Mouse (Mus musculus) neural tube, embryonic 15.5 days (tissue): Measurements from ENCODE around the gene 4930402H24Rik. TPM values are rescaled to one million over a fixed set of nuclear protein-coding genes. Genes with fewer than 3 reads are reported as not detected.
"Not testable (repeated sequence)": the region's sequence is repeated elsewhere in the genome, so short reads cannot be mapped to it uniquely, and the experiment has no call there.

Experiments
- ATAC-seq: fragments of 200-750 bp; cut with Nextera tagmentation; 2 replicates; pipeline ENCODE4 v1.8.0; 2017; ENCODE audit warnings: mild to moderate bottlenecking, moderate TSS enrichment, moderate library complexity; ENCODE audit not compliant: low FRiP score
- H3K27ac ChIP-seq: fragments of 300-500 bp; sonication (generic); replicated peaks from 2 replicates; pipeline ENCODE4 v1.5.1; 2015; ENCODE audit warnings: mild to moderate bottlenecking, inconsistent platforms
- H3K27me3 ChIP-seq: fragments of 300-500 bp; sonication (generic); replicated peaks from 2 replicates; pipeline ENCODE4 v1.6.1; 2015; ENCODE audit warnings: inconsistent platforms
- H3K36me3 ChIP-seq: fragments of 300-500 bp; sonication (generic); 2 replicates; pipeline ENCODE4 v1.6.1; 2015; ENCODE audit warnings: inconsistent platforms
- H3K4me1 ChIP-seq: fragments of 300-500 bp; sonication (generic); 2 replicates; pipeline ENCODE4 v1.6.1; 2015; ENCODE audit warnings: inconsistent platforms
- H3K4me2 ChIP-seq: fragments of 300-500 bp; sonication (generic); 2 replicates; pipeline ENCODE4 v1.6.1; 2015; ENCODE audit warnings: inconsistent platforms, mild to moderate bottlenecking, moderate library complexity
- H3K4me3 ChIP-seq: fragments of 300-500 bp; sonication (generic); replicated peaks from 2 replicates; pipeline ENCODE4 v1.5.1; 2015; ENCODE audit warnings: mild to moderate bottlenecking, inconsistent platforms
- H3K9ac ChIP-seq: fragments of 300-500 bp; sonication (generic); replicated peaks from 2 replicates; pipeline ENCODE4 v1.6.1; 2015; ENCODE audit warnings: mild to moderate bottlenecking, inconsistent platforms
- H3K9me3 ChIP-seq: fragments of 300-500 bp; sonication (generic); replicated peaks from 2 replicates; pipeline ENCODE4 v1.6.1; 2016; ENCODE audit warnings: inconsistent platforms
- WGBS: fragments of 180-500 bp; shearing (Covaris S2); methylation state at CpG from one replicate; pipeline ENCODE4 v1.1.7; 2015; ENCODE audit warnings: mixed read lengths; 5-methylcytosine and 5-hydroxymethylcytosine counted together
- polyA plus RNA-seq: library from polyadenylated mRNA; unstranded; fragments of >200 nt; fragmentation: Nextera tagmentation; extraction: Ambion mirVana; gene quantifications from 2 replicates; pipeline ENCODE4 v1.2.1, GENCODE M21; 2015

The 4930402H24Rik gene
- polyA plus RNA-seq, 1 experiment from 2014 or later, result 85.3 TPM

DNA sequence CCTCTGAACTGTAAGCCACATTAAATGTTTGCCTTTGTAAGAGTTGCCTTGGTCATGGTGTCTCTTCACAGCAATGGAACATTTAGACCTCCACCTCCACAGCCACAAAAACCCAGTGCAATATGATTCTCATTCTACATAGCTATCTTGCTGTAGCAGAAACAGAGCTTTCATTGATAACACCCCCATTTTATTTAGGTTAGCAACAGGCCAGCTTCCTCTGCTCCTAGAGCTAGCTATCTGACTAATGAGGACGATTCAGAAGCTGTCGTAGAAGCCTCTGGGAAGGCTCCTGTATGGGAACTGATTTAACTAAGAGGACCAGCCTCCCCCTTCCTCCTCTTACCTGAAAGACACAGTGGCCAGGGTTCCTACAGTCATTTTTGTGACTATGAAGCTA is 74.2 kb downstream of the 4930402H24Rik start:
- Histone ChIP-seq H3K36me3 (peaks cover 13% of the 10 kb centered on the region), H3K4me1 (peaks cover 32% of the 10 kb centered on the region), H3K4me2 (no peak overlapping the region), H3K4me3 (no peak overlapping the region), H3K27me3 (no peaks in the 10 kb centered on the region), H3K9me3 (no peaks in the 10 kb centered on the region), H3K27ac (no peak overlapping the region), H3K9ac (no peak overlapping the region)
- ATAC-seq, result no peak
- 78% methylated on average over 2 of the region's 2 CpGs for WGBS

- peaks cover 12% of the 10 kb centered on the region; the same call in 1 of the 2 replicates for H3K36me3 ChIP-seq
Observed at GRCm38 (mm10) chr2:130830236-130830635, 76.0 kb downstream of the 4930402H24Rik start.

DNA sequence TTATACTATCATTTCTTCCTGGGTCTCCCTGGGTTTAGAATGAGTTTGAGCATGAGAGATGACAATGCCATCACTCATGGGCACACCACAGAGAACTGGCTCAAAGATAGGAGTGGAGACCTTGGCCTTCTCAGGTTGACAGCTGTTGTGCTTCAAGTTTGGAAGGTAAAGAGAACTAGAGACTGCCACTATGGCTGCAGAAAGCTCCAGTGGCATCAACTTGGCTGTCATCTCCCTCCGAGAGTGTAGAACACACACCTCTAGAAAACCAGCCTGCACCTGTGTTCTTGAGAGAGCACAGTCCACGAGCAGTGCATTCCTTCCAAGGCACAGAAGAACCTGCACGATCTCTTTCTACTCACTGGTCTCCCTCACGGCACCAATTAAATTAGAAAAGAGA is 76.7 kb downstream of the 4930402H24Rik start:
- Histone ChIP-seq H3K9ac (no peak overlapping the region), H3K9me3 (no peaks in the 10 kb centered on the region), H3K4me2 (no peak overlapping the region), H3K27ac (no peak overlapping the region), H3K36me3 (peaks cover 12% of the 10 kb centered on the region; the same call in 1 of the 2 replicates), H3K27me3 (no peaks in the 10 kb centered on the region), H3K4me3 (no peak overlapping the region), H3K4me1 (peaks cover 12% of the 10 kb centered on the region)
- no peak for ATAC-seq
- WGBS, result 93% methylated on average over 4 of the region's 4 CpGs

More at GRCm38 (mm10) chr2:130830236-130830635, 76.0 kb downstream of the 4930402H24Rik start:
- Histone ChIP-seq H3K9ac (no peak overlapping the region), H3K4me2 (no peak overlapping the region), H3K27me3 (no peaks in the 10 kb centered on the region), H3K4me3 (no peak overlapping the region), H3K4me1 (peaks cover 18% of the 10 kb centered on the region), H3K9me3 (no peaks in the 10 kb centered on the region), H3K27ac (no peak overlapping the region)
- ATAC-seq, result no peak
- 90% methylated on average over 3 of the region's 3 CpGs for WGBS

DNA sequence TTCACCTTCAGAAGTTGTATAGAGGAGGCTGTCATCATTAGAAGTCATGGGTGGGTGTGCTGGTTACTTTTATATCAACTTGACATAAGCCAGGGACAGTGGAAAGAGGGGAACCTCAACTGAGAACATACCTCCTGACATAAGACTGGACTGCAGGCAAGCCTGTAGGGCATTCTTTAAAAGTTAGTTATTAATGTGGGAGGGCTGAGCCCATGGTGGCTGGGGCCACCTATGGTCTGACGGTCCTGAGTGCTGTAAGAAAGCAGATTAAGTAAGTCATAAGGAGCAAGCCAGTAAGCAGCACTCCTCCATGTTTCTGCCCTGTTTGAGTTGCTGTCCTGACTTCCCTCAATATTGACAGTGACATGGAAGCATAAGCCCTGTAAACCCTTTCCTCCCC is 77.5 kb downstream of the 4930402H24Rik start:
- Histone ChIP-seq H3K4me2 (no peak overlapping the region), H3K4me3 (no peak overlapping the region), H3K27me3 (no peaks in the 10 kb centered on the region), H3K27ac (0 out of 2 replicates have a peak overlapping the region, but pooled peaks have one; percentile 35), H3K9me3 (no peaks in the 10 kb centered on the region), H3K4me1 (peaks cover 9% of the 10 kb centered on the region), H3K9ac (no peak overlapping the region), H3K36me3 (peaks cover 12% of the 10 kb centered on the region; the same call in 1 of the 2 replicates)
- no peak for ATAC-seq
- 100% methylated on average over 1 of the region's 1 CpGs for WGBS

- H3K27me3 ChIP-seq, H3K4me3 ChIP-seq, H3K4me2 ChIP-seq, H3K4me1 ChIP-seq, H3K9me3 ChIP-seq, H3K9ac ChIP-seq, ATAC-seq: not testable (repeated sequence)
- 0 out of 2 replicates have a peak overlapping the region, but pooled peaks have one; percentile 33 for H3K27ac ChIP-seq
- peaks cover 12% of the 10 kb centered on the region; the same call in 1 of the 2 replicates for H3K36me3 ChIP-seq
- 93% methylated on average over 3 of the region's 3 CpGs for WGBS
Observed at GRCm38 (mm10) chr2:130828066-130828465, 78.1 kb downstream of the 4930402H24Rik start.

DNA sequence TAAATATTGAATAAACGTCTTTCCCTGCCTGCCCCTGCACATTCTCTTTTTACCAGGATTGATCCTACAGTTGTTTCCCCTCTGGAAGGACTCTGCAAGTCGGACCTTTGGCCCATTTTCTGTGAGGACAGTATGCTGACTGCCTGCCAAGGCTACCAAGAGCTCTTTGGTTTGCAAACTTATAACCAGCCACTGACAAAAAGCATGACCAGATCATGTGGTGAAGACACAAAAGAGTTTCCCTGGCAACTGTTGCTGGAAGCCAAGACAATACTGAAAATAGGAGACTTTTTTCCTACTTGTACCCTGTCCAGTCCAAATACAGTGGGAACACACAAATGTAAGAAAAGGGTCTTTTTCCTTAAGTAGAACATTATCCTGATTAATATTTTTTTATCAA is 78.8 kb downstream of the 4930402H24Rik start:
- Histone ChIP-seq H3K36me3 (peaks cover 12% of the 10 kb centered on the region; the same call in 1 of the 2 replicates), H3K9me3 (no peaks in the 10 kb centered on the region), H3K9ac (no peak overlapping the region), H3K27ac (no peak overlapping the region), H3K4me1 (no peaks in the 10 kb centered on the region), H3K4me3 (no peak overlapping the region), H3K27me3 (no peaks in the 10 kb centered on the region), H3K4me2 (no peak overlapping the region)
- 32% methylated on average over 2 of the region's 2 CpGs for WGBS
- ATAC-seq, result peak; percentile 56; the same call in 1 of the 2 replicates

DNA sequence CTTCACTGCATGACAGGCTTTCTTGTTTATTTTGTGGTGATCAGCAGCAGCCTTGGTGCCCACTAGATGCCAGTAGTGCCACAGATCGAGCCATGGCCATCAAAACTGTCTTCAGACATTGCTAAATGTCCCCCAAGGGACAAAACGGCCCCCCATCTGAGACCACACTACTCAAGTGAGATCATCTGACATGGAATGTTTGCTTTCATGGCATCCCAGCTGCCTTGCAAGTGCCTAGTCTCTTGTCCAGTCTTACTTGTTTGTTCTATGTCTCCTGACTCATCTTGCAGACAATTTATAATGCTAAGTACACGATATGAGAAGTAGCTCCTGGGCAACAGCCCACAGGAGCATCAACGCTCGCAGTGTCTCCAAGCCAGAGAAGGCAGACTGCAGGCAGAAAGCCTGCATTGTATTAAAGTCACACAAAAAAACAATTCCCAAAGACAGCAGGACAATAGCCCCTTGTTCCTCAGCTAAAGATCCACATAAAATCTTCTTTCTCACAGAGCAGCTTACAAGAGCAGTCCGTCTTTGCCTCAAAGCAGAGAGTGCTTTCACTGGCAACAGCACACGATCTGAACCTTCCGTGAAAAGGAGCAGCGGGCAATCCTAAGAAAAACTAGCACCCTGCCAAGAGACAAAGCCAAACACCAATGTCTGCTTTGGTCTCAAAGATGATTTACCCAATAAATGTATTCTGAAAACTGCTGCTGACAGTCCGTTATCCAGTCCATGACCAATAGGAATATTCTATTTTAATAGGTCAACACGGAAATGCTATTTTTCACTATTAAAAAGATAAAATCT is 87.2 kb downstream of the 4930402H24Rik start:
- Histone ChIP-seq H3K4me1 (no peaks in the 10 kb centered on the region), H3K9me3 (no peaks in the 10 kb centered on the region), H3K9ac (no peak overlapping the region), H3K27ac (peak overlapping the region; percentile 73), H3K4me3 (no peak overlapping the region), H3K4me2 (no peak overlapping the region), H3K27me3 (no peaks in the 10 kb centered on the region), H3K36me3 (peaks cover 43% of the 10 kb centered on the region)
- peak; percentile 56; the same call in 1 of the 2 replicates for ATAC-seq
- 20% methylated on average over 11 of the region's 11 CpGs for WGBS

DNA sequence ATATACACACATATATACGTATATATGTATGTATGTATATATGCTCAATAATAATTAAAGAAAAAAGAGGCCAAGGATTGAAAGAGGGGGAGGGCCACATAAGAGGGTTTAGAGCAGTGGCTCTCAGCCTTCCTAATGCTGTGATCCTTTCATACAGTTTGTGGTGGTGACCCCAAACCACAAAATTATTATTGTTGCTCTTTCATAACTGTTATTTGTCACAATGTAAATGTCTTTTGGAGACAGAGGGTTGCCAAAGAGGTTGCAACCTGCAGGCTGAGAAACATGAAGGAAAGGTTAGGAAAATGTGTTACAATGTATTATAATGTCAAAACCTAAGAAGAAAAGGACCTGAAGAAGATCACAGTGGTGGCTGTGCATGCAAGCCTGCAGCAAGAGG is 88.3 kb downstream of the 4930402H24Rik start:
- Histone ChIP-seq H3K27me3 (no peaks in the 10 kb centered on the region), H3K9ac (no peak overlapping the region), H3K27ac (no peak overlapping the region), H3K36me3 (peaks cover 54% of the 10 kb centered on the region), H3K4me3 (no peak overlapping the region), H3K9me3 (no peaks in the 10 kb centered on the region), H3K4me2 (no peak overlapping the region), H3K4me1 (no peaks in the 10 kb centered on the region)
- 89% methylated on average over 1 of the region's 1 CpGs for WGBS
- ATAC-seq, result no peak

DNA sequence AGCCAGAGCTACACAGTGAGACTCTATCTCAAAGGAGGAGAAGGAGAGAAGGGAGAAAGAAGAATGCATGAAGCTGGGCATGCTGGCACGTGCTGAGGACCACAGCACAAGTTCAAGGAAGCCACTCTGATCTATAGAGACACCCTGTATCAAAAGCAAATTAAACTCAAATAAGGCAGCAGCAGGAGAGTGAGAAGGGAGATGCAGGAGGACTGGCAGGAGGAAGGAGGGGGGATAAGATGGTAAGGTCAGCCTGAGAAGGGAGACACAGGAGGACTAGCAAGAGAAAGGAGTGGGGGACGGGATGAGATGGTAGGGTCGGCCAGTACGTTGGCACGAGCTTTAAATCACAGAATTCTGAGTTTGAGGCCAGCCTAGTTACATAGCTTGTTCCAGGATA is 90.0 kb downstream of the 4930402H24Rik start:
- Histone ChIP-seq H3K4me2 (no peak overlapping the region), H3K9me3 (no peaks in the 10 kb centered on the region), H3K4me3 (no peak overlapping the region), H3K27me3 (no peaks in the 10 kb centered on the region), H3K27ac (no peak overlapping the region), H3K4me1 (no peaks in the 10 kb centered on the region), H3K36me3 (peaks cover 63% of the 10 kb centered on the region), H3K9ac (no peak overlapping the region)
- no peak for ATAC-seq
- 89% methylated on average over 5 of the region's 5 CpGs for WGBS

DNA sequence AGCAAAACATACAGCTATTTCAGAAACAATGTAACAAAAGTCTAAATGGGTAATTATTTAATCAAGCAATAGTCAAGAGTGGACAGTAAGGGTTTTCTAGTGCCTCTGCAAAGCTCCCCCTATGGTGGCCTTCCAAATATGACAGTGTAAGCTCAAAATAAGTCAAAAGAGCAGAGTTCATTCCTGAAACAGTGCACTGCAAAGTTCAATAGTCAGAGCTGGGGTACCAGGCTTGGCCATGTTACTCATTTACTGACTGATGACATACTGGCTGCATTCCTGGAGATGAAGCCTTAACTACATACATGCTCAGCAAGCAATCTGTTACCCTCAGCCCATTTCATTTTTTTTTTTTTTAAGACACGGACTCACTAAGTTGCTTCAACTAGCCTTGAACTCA is 91.7 kb downstream of the 4930402H24Rik start:
- ATAC-seq, result no peak
- H3K4me2 ChIP-seq, result no peak overlapping the region
- no peaks in the 10 kb centered on the region for H3K9me3 ChIP-seq
- H3K27ac ChIP-seq, result no peak overlapping the region
- no peak overlapping the region for H3K9ac ChIP-seq
- 86% methylated on average over 1 of the region's 1 CpGs for WGBS
- H3K4me1 ChIP-seq, result no peaks in the 10 kb centered on the region
- no peak overlapping the region for H3K4me3 ChIP-seq
- H3K36me3 ChIP-seq, result peaks cover 64% of the 10 kb centered on the region
- H3K27me3 ChIP-seq, result no peaks in the 10 kb centered on the region

DNA sequence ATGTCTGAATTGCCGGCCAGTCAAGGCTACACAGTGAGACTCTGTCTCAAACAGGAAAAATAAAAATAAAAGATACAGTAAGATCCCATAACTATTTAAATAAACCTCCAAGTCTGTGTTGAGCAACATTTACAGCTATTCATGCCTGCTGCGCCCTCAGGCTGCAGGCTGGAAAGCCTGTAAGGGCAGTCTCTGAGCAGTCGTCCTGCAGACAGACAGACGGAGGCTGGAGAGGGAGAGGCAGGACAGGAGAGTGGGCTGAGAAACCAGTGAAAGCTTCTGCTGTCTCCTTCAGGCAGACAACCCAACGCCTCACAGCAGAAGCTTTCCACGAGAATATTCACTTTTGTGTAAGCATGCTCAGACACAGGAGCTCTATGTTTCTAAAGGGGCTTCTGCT is 92.5 kb downstream of the 4930402H24Rik start:
- no peak overlapping the region for H3K4me2 ChIP-seq
- H3K4me1 ChIP-seq, result no peaks in the 10 kb centered on the region
- H3K9ac ChIP-seq, result no peak overlapping the region
- WGBS, result 84% methylated on average over 6 of the region's 6 CpGs
- H3K4me3 ChIP-seq, result no peak overlapping the region
- ATAC-seq, result no peak
- H3K27ac ChIP-seq, result no peak overlapping the region
- H3K36me3 ChIP-seq, result peaks cover 65% of the 10 kb centered on the region
- H3K9me3 ChIP-seq, result no peaks in the 10 kb centered on the region
- H3K27me3 ChIP-seq, result no peaks in the 10 kb centered on the region

DNA sequence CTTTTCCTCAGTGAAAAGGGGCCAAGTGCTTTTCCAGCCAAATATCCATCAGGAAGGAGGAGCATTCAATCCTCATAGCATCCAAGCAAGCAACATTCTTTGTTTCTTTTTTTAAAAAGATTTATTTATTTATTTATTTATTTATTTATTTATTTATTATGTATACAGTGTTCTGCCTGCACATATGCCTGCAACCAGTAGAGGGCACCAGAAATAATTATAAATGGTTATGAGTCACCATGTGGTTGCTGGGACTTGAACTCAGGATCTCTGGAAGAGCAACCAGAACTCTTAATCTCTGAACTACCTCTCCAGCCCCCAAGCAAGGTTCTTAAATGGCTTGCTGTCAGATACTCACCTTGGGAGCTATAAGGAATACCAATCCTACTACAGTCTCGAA is 93.7 kb downstream of the 4930402H24Rik start:
- H3K9me3 ChIP-seq, result no peaks in the 10 kb centered on the region
- ATAC-seq, result no peak
- peaks cover 76% of the 10 kb centered on the region for H3K36me3 ChIP-seq
- H3K4me1 ChIP-seq, result no peaks in the 10 kb centered on the region
- H3K27me3 ChIP-seq, result no peaks in the 10 kb centered on the region
- H3K27ac ChIP-seq, result no peak overlapping the region
- no peak overlapping the region for H3K4me2 ChIP-seq
- 100% methylated on average over 1 of the region's 1 CpGs for WGBS
- H3K9ac ChIP-seq, result no peak overlapping the region
- no peak overlapping the region for H3K4me3 ChIP-seq
